Mouse (Mus musculus): ENCODE data around the gene Hbq1b. TPM values are rescaled to one million over a fixed set of nuclear protein-coding genes. Genes with fewer than 3 reads are reported as not detected.

Hbq1b gene
- total RNA-seq, 2 experiments from 2014 or later, result not detected

DNA sequence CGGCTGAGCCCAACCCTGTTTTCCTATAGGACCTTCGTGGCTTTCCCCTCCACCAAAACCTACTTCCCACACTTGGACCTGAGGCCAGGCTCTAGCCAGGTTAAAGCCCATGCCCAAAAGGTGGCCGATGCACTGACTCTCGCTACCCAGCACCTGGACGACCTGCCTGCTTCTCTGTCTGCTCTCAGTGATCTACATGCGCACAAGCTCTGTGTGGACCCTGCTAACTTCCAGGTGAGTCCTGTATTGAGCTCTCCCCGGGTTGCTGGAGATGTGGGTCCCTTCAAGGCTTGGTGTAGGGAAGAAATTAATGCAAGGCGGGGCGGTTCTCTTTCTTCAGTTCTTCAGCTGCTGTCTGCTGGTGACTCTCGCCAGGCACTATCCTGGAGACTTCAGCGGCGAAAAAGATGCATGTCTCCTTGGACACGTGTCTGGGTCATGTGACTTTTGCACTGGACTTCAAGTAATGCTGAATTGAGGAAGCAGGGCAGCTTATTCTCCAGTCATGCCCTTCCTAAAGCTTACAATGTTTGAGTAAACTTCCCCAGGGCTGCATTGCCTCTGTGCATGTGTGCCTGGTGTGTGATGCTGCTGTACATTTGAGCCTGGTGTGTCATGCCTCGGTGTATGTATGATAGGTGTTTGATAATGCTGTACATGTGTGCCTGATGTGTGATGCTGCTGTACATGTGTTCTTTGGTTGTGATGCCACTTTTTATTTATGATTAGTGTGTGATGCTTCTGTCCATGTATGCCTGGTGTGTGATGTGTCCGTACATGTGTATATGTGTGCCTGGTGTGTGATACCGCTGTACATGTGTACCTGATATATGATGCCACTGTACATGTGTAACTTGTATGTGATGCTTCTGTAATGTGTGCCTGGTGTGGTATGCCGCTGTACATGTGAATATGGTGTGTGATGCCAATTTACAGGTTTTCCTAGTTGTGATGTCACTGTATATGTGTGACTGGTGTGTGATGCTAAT lies 13.8 kb downstream of the Hbq1b start:
- DNase-seq, result no peak

DNA sequence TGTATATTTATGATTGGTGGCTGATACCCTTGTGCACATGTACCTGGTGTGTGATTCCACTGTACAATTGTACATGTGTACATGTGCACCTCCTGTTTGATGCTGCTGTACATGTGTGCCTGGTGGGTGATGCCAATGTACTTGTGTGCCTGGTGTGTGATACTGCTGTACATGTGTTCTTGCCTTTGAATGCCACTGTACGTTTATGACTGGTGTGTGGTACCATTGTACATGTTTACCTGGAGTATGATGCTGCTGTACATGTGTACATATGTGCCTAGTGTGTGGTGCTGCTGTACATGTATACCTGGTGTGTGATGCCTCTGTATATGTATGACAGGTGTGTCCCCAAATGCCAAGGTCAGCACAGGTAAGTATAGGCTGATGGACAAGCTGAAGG lies 14.7 kb downstream of the Hbq1b start:
- DNase-seq, result no peak

DNA sequence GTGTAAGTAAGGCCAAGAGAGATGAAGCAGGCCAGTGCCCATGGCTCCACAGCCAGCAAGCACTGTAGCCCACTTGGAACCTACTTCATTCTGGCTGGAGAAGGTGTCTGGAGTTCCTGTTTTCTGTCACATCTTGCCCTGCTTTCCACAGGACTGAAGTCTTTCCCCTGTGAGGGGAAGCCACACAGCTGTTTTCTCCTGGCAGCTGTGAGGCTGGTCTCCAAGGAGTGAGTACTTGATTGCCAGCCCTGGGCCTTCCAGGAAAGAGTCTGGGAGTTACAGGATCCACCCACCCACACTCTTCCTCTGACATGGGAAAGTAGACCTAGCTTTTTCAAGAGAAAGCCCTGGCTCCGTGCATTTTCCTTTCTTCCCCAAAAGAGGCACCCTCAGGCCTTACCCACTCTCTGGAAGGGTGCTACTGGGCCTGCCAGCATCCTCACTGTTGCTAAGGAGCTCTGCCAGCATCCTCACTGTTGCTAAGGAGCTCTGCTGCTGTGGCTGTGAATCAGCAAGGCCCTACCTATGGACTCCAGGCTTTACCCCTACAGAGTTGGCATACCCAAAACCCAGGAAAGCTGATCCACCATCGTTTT lies 16.2 kb downstream of the Hbq1b start:
- no peak for DNase-seq

DNA sequence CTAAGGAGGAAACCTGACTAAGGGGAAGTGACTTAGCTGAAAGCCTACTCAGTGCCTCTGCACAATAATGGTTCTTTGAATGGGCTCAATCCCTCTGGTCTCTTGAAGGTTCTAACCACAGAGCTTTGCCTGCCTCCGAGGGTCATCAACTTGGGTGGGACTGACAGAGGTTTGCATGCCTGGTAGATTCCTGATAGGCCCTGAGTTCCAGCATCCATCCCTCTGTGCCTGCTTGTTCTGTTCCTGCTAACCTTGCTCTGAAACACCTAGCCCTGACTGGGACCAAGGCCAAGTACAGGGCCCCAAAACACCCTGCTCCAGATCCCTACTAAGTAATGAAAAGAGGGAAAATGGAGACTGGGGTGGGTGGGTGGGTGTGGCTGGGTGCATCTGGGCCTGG lies 16.7 kb downstream of the Hbq1b start:
- no peak for DNase-seq

DNA sequence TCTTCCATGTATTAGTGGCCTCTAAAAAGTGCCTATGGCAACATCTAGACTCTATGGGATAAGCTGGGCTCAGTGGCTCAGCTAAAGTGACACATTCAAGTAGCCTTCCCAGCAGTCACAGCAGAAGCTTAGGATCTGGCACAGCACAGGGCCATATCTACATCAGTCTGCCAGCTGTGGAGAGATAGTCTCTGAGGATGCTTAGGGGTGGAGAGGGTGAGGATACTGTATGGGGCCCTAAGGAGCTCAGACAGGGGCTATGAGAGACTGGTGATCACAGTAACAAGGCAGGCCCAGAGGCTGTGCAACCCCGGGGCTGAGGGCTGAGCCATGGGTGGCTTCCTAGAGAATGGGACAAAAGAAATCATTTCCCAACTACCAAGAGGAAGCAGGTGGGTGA lies 20.2 kb downstream of the Hbq1b start:
- no peak for DNase-seq

DNA sequence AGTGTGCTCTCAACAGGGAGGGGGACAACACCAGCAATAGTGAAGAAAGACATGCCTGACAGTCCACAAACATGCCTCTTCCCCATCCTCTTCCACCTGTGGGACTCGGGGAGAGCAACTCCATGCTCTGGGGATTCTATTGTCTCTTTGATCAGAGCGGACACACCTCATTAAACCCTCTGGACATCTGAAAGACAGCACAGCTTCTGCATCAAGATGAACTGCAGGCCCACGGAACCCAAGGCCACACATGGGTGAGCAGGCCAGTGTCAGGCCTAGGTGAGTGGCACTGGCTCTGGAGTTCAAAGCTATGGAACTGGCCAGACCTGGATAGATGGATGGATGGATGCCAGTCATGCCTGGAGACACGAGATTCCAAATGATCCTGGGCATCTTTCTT lies 22.7 kb downstream of the Hbq1b start:
- no peak for DNase-seq

DNA sequence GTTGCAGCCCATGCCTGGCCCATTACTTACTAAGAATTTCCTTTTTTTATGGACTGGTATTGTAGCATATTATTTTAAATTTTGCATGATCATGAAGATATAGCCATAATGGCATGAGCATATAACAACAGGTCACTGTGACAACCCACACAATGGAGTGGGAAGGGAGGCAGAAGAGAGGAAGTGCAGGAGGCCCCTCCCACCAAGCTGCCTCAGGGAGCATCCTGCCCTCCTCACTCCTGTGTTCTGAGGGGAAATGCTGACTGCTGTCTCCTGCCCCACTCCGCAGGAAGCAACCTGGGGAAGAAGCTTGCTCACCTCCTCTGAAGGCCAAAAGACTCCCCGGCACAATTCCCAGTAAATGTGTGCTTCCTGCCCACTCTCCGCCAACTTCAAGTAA lies 23.2 kb downstream of the Hbq1b start:
- no peak for DNase-seq

DNA sequence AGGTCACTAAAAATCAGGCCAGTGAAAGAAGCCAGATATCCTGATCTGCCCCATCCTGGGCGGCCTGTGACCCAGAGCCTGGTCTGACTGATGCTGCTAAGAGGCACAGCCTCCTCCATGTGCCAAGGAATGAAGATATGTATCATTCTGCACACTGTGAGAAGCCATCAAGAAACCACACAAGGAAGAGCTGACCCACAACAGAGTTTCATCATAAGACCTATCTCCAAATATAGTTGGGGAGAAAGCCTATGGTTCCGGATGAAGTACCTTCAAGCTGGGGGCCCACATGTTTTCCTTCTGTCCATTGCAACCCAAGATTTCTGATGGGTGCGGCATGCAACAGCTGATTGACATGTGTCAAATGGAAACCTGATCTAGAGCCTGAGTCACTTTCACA lies 29.2 kb downstream of the Hbq1b start:
- no peak for DNase-seq

DNA sequence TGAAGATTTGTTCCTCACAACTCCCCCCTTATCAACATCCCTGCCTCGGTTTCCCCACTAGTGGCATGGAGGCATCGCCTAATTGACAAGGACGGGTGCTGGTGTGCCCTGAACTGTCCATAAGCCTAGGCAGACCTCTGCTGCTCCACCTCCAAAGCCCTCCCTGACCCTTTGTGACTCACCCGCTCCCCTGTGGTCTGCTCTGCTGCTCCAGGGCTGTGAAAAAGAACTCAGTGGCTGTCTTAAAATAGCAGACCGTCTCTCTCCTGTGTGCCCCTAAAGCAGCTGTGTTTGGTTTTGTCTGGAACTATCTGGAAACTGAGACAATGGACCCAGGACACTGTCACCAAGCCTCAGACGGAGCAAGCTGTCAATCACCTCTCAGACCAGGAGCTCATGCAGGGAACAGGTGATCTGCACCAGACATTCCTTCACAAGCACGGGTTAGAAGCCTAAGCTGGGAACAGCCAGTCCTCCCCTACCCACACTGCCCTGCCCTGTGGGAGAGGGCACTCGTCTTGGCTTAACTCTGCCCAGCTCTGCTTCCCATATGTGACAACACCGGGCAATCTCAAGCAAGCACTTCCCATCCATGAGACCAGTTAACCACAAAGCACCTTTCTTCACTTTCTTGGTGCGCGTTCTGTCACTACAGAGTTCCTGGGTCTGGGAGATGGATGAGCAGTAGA lies 33.9 kb downstream of the Hbq1b start:
- no peak for DNase-seq

DNA sequence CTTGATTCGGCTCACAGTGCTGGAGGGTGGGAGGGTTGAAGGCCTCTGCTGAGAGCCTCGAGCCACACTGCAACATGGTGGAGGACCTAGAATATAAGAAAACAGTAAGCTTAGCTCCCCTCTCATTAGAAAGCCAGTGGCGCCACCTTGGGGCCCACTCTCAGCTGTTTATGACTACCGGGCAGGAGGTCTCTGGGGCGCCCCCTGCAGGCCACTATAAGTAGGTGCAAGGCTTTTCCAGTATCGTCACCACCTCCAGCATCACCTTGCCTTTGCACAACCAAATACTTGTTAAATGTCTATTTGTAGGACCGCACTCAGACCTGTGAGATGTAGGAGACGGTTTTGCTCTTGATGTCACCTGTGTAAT lies 34.4 kb downstream of the Hbq1b start:
- DNase-seq, result peak; percentile 66 to 78

DNA sequence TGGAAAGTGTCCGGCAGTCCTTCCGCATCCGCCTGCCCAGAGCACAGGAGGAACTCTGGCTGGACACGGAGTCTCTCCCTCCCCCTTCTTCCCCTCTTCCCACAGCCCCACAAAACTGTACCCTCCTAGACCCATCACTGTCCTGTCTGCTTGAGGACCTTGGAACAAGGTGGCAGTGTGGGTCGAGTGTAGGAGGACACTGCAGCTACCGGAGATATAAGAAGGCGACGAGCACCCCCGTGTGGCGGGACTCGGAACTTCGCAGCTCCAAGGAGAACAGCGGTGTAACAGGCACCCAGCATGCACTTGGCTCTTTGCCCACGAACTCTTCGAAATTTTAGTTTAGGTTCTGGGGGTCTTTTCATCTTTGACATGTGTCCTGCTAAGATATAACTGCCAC lies 37.8 kb downstream of the Hbq1b start:
- peak; percentile 86 to 90 for DNase-seq

DNA sequence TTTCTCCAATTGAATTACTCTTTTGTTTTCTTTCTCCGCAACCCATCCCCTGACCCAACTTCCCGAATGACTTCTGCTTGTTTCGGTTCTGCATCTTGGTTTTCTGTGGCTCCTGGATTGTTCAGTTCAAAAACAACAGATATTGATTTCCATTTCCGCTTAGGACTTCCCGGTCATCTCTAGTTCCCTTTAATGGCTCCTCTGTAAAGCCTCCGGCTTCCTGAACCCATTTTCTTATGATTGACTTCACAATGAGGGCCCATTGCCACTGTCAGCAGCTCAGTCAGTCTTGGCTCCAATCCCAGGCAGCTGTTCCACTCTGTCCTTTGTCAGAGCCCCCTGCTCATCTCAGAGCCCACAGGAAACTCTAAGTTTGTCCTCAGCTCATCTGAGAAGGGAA lies 44.3 kb downstream of the Hbq1b start:
- peak; percentile 27 to 63 for DNase-seq

DNA sequence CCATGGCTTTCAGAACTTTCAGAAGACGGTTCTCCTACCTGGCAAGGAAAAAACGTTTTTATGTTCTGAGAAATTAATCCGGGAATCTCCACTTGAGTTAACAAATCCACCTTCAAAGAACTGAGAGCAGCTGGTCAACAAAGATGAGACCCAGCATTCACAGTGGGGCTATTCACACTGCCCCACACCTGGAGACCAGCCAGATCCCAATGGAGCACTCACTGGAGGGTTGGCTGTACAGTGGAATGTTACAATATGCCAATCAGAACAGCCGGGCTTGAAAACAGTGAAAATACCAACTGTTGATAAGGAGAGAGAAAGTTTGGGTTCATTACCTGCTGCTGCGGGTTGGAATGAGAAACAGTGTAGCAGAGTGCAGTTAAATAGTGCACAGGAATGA lies 45.1 kb downstream of the Hbq1b start:
- DNase-seq, result no peak

DNA sequence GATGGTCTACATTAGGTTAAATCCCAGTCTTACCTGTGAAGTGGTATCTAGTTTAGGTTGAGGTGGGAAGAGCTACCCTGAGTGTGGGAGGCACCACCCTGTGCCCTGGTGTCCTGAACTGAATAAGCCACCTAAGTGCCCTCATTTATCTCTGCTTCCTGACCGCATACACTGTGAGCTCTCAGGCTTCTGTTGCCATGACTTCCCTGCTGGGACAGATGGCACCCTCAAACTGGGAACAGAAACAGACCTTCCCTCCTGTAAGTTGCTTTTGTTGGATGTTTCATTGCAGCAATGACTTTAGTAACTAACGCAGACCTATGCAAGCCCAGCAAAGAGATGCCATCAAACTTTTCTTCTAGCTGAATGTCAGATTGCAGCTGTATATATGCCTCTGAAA lies 46.5 kb downstream of the Hbq1b start:
- DNase-seq, result no peak

DNA sequence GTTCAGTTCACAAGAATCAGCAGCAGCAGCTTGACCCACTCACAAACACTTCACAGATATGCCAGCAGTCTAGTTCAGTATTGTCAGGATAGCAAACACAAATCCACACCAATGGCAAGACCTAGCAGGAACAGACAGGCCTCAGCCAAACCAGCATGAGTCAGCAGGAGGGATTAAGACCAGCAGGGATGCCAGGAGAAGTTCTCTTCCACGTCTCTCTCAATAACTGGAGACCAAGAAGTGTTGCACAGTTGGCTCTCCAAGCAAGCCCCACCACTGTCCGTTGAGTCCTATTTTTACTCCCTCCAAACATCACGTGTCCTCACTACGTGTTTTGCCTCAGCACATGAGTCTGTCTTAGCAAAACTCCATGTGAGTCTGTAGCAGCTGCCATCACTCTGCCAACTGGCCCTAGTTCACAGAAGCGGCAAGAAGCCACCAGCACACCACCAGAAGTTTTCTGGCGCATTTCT lies 49.7 kb downstream of the Hbq1b start:
- DNase-seq, result no peak

Other genes with a start within 250 kb of the Hbq1b start
- under 1 TPM; 0.26 to 0.96 TPM for gene Il9r, start 86.7 kb upstream of the Hbq1b start, total RNA-seq (2021)
- 10 to 100 TPM; 14.8 to 19.4 TPM for gene Snrnp25, start 81.5 kb upstream of the Hbq1b start, total RNA-seq (2021)
- gene Rhbdf1, start 64.7 kb upstream of the Hbq1b start, total RNA-seq (2021), result 10 to 100 TPM; 24.7 to 36.8 TPM
- gene Mpg, start 60.5 kb upstream of the Hbq1b start, total RNA-seq (2021), result 10 to 100 TPM; 22.1 to 22.7 TPM
- gene Nprl3, start 19.3 kb upstream of the Hbq1b start, total RNA-seq (2021), result 10 to 100 TPM; 62.9 to 65.2 TPM
- gene Hba-x, start 10.6 kb upstream of the Hbq1b start, total RNA-seq (2021), result not detected
- 1,000 to 10,000 TPM; 2,230 to 3,771 TPM for gene Hba-a1, start 3.5 kb upstream of the Hbq1b start, total RNA-seq (2021)
- gene Hba-a2, start 9.5 kb downstream of the Hbq1b start, total RNA-seq (2021), result 1,000 to 10,000 TPM; 1,676 to 2,955 TPM
- gene Hbq1a, start 13.1 kb downstream of the Hbq1b start, total RNA-seq (2021), result under 1 TPM; 0.49 to 0.93 TPM
- gene Sh3pxd2b, start 60.9 kb downstream of the Hbq1b start, total RNA-seq (2021), result 10 to 100 TPM in 1 of 2 experiments, 1 to 10 TPM in 1; 5.7 to 10.7 TPM
- gene Ubtd2, start 168.4 kb downstream of the Hbq1b start, total RNA-seq (2021), result 10 to 100 TPM; 15.3 to 15.5 TPM
- 1 to 10 TPM in 1 of 2 experiments, under 1 TPM in 1; 0.89 to 1.2 TPM for gene Efcab9, start 245.1 kb downstream of the Hbq1b start, total RNA-seq (2021)
- 10 to 100 TPM in 1 of 2 experiments, 1 to 10 TPM in 1; 9.0 to 13.3 TPM for gene Stk10, start 246.3 kb downstream of the Hbq1b start, total RNA-seq (2021)